Mouse (Mus musculus) forebrain, embryonic 16.5 days (tissue): Measurements from ENCODE around the gene Pth2. TPM values are rescaled to one million over a fixed set of nuclear protein-coding genes. Genes with fewer than 3 reads are reported as not detected.

Experiments used
- ATAC-seq: fragments of 200-750 bp; cut with Nextera tagmentation; 2 replicates; pipeline ENCODE4 v1.8.0; 2017; ENCODE audit warnings: mild to moderate bottlenecking, moderate library complexity
- H3K27ac ChIP-seq: fragments of 300-500 bp; sonication (generic); 2 replicates; pipeline ENCODE4 v1.5.1; 2014; ENCODE audit warnings: low read length, control low read depth
- H3K27me3 ChIP-seq: fragments of 300-500 bp; sonication (generic); replicated peaks from 2 replicates; pipeline ENCODE4 v1.6.1; 2014; ENCODE audit warnings: low read length; ENCODE audit not compliant: control insufficient read depth, insufficient read depth
- H3K36me3 ChIP-seq: fragments of 300-500 bp; sonication (generic); 2 replicates; pipeline ENCODE4 v1.6.1; 2014; ENCODE audit not compliant: control insufficient read depth, insufficient read depth
- H3K4me1 ChIP-seq: fragments of 300-500 bp; sonication (generic); replicated peaks from 2 replicates; pipeline ENCODE4 v1.6.1; 2014; ENCODE audit warnings: low read length; ENCODE audit not compliant: control insufficient read depth, insufficient read depth
- H3K4me2 ChIP-seq: fragments of 300-500 bp; sonication (generic); 2 replicates; pipeline ENCODE4 v1.6.1; 2014; ENCODE audit warnings: mild to moderate bottlenecking, low read length, control low read depth
- H3K4me3 ChIP-seq: fragments of 300-500 bp; sonication (generic); replicated peaks from 2 replicates; pipeline ENCODE4 v1.5.1; 2014; ENCODE audit warnings: mild to moderate bottlenecking, low read length, control low read depth
- H3K9ac ChIP-seq: fragments of 300-500 bp; sonication (generic); replicated peaks from 2 replicates; pipeline ENCODE4 v1.6.1; 2014; ENCODE audit warnings: low read depth, low read length, control low read depth
- H3K9me3 ChIP-seq: fragments of 300-500 bp; sonication (generic); 2 replicates; pipeline ENCODE4 v1.6.1; 2016; ENCODE audit warnings: low read length; ENCODE audit not compliant: control insufficient read depth
- WGBS: fragments of 180-500 bp; shearing (Covaris S2); extraction: QIAGEN DNeasy Blood & Tissue Kit; methylation state at CpG from one replicate; pipeline ENCODE4 v1.1.7; 2014; 5-methylcytosine and 5-hydroxymethylcytosine counted together
- microRNA-seq: library from miRNA; unstranded; fragments of <30 nt; microRNA quantifications from one replicate; pipeline ENCODE4, GENCODE M21; 2017
- polyA plus RNA-seq: library from polyadenylated mRNA; unstranded; fragments of >200 nt; fragmentation: Nextera tagmentation; extraction: Ambion mirVana; gene quantifications from 2 replicates; pipeline ENCODE4 v1.2.1, GENCODE M21; 2015

The Pth2 gene
- polyA plus RNA-seq, 1 experiment from 2014 or later: 0.63 TPM

DNA sequence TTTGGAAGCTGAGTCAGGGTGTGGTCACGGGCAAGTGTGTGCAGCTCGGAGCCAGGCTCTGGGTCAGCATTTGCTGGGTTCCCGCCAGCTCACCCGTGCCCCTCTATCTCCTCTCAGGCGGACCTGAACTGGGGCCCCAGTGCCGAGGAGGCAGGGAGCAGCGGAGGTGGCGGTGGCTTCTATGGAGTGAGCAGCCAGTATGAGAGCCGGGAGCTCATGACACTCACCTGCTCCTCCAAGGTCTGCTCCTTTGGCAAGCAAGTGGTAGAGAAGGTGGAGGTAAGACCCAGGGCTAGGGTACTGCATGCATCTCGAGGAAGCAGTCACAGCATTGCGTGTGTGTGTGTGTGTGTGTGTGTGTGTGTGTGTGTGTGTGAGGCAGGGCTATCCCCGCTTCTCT lies 50.4 kb downstream of the Pth2 start:
- no peak for ATAC-seq
- Histone ChIP-seq H3K27ac (no peak overlapping the region), H3K27me3 (no peaks in the 10 kb centered on the region), H3K9me3 (no peaks in the 10 kb centered on the region), H3K9ac (no peak overlapping the region), H3K4me1 (peaks cover 23% of the 10 kb centered on the region), H3K4me3 (no peak overlapping the region), H3K36me3 (no peaks in the 10 kb centered on the region), H3K4me2 (no peak overlapping the region)
- 90% methylated on average over 12 of the region's 12 CpGs for WGBS

Small RNA genes lying within 50 kb of the gene (microRNA-seq; reads per million reads assigned to microRNA genes)
- not detected for gene Mir7055

Other genes starting within 250 kb of the Pth2 start
- 0.15 TPM in 1 of 2 replicates, not detected in the other for gene Tsks, start 237.8 kb upstream of the Pth2 start, polyA plus RNA-seq
- gene Cpt1c, start 206.1 kb upstream of the Pth2 start, polyA plus RNA-seq: 49.1 and 63.9 TPM in 2 replicates
- gene Prmt1, start 194.4 kb upstream of the Pth2 start, polyA plus RNA-seq: 646 and 707 TPM in 2 replicates
- 56.2 and 60.6 TPM in 2 replicates for gene Irf3, start 183.3 kb upstream of the Pth2 start, polyA plus RNA-seq
- 15.3 and 16.0 TPM in 2 replicates for gene Bcl2l12, start 182.3 kb upstream of the Pth2 start, polyA plus RNA-seq
- gene Scaf1, start 164.6 kb upstream of the Pth2 start, polyA plus RNA-seq: 42.1 and 44.3 TPM in 2 replicates
- 10.1 and 12.0 TPM in 2 replicates for gene Rras, start 163.0 kb upstream of the Pth2 start, polyA plus RNA-seq
- 15.2 and 17.3 TPM in 2 replicates for gene Prr12, start 128.1 kb upstream of the Pth2 start, polyA plus RNA-seq
- gene Nosip, start 118.6 kb upstream of the Pth2 start, polyA plus RNA-seq: 60.8 and 65.7 TPM in 2 replicates
- gene Prrg2, start 118.3 kb upstream of the Pth2 start, polyA plus RNA-seq: 13.3 and 13.6 TPM in 2 replicates
- 50.8 and 66.2 TPM in 2 replicates for gene Rcn3, start 88.8 kb upstream of the Pth2 start, polyA plus RNA-seq
- gene Fcgrt, start 77.1 kb upstream of the Pth2 start, polyA plus RNA-seq: 17.7 and 24.4 TPM in 2 replicates
- 860 and 958 TPM in 2 replicates for gene Rps11, start 56.6 kb upstream of the Pth2 start, polyA plus RNA-seq
- 722 and 741 TPM in 2 replicates for gene Rpl13a, start 52.2 kb upstream of the Pth2 start, polyA plus RNA-seq
- gene Gm45713, start 44.8 kb upstream of the Pth2 start, polyA plus RNA-seq: not detected in 2 replicates
- 1.1 and 1.4 TPM in 2 replicates for gene Flt3l, start 44.6 kb upstream of the Pth2 start, polyA plus RNA-seq
- 84.2 and 90.2 TPM in 2 replicates for gene Pih1d1, start 26.7 kb upstream of the Pth2 start, polyA plus RNA-seq
- 19.3 and 20.9 TPM in 2 replicates for gene Aldh16a1, start 26.4 kb upstream of the Pth2 start, polyA plus RNA-seq
- 20.1 and 22.8 TPM in 2 replicates for gene Slc17a7, start 17.0 kb upstream of the Pth2 start, polyA plus RNA-seq
- 0.51 TPM in 1 of 2 replicates, not detected in the other for gene Gfy, start 1.4 kb upstream of the Pth2 start, polyA plus RNA-seq
- 0.58 and 0.95 TPM in 2 replicates for gene Ccdc155, start 23.9 kb downstream of the Pth2 start, polyA plus RNA-seq
- gene Dkkl1, start 31.2 kb downstream of the Pth2 start, polyA plus RNA-seq: 1.1 and 2.2 TPM in 2 replicates
- 73.1 and 79.5 TPM in 2 replicates for gene Tead2, start 34.8 kb downstream of the Pth2 start, polyA plus RNA-seq
- gene Cd37, start 58.1 kb downstream of the Pth2 start, polyA plus RNA-seq: 1.5 and 1.6 TPM in 2 replicates
- gene Slc6a16, start 60.1 kb downstream of the Pth2 start, polyA plus RNA-seq: 0.30 and 0.47 TPM in 2 replicates
- not detected in 2 replicates for gene Slc6a21, start 96.5 kb downstream of the Pth2 start, polyA plus RNA-seq
- gene Trpm4, start 152.8 kb downstream of the Pth2 start, polyA plus RNA-seq: 8.2 and 10.1 TPM in 2 replicates
- 0.60 TPM in 1 of 2 replicates, not detected in the other for gene Hrc, start 154.3 kb downstream of the Pth2 start, polyA plus RNA-seq
- 16.1 and 19.7 TPM in 2 replicates for gene Ppfia3, start 186.0 kb downstream of the Pth2 start, polyA plus RNA-seq
- gene Lin7b, start 189.6 kb downstream of the Pth2 start, polyA plus RNA-seq: 6.1 and 18.5 TPM in 2 replicates
- 206 and 215 TPM in 2 replicates for gene Snrnp70, start 214.7 kb downstream of the Pth2 start, polyA plus RNA-seq
- not detected in 2 replicates for gene Kcna7, start 224.7 kb downstream of the Pth2 start, polyA plus RNA-seq
- gene Ntf5, start 232.7 kb downstream of the Pth2 start, polyA plus RNA-seq: 0.10 TPM in 1 of 2 replicates, not detected in the other
- 0.44 and 0.65 TPM in 2 replicates for gene Lhb, start 239.8 kb downstream of the Pth2 start, polyA plus RNA-seq